Mouse (Mus musculus): ENCODE results near the gene Gsta3. TPM values are rescaled to one million over a fixed set of nuclear protein-coding genes. Genes with fewer than 3 reads are reported as not detected.

The Gsta3 gene
- total and polyA plus RNA-seq, 3 experiments: 0.27 to 1.2 TPM; not detected in 1

DNA sequence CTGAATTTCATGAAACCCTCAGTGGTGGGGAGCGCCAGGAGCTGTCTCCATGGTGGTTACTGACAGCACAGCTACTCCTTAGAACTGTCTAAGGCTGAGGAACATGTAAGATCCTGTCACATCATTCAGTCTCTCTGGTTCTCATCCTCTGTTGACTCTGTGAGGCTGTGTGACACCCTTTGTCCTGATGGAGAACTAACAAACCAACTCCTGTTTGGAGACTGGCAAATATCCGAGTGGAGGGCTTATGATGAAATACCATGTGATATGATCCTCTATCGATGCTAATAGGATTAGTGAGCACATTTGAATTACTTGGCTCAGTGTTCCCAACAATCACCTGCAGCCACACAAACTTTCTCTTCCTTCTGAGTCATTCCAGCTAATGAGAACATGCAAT is 5.7 kb downstream of the Gsta3 start:
- Histone ChIP-seq H3K27me3 (ENCODE audit: insufficient read depth, low read length) (peaks cover 3% of the 10 kb centered on the region; the same call in 1 of the 2 replicates), H3K36me3 (replicated peaks) (no peaks in the 10 kb centered on the region), H3K4me3 (ENCODE audit: low read depth, low read length) (no peak overlapping the region), H3K4me1 (ENCODE audit: insufficient read depth, low read depth, low read length) (peaks cover 2% of the 10 kb centered on the region; the same call in 1 of the 2 replicates), H3K9me3 (replicated peaks) (no peaks in the 10 kb centered on the region)
- DNase-seq (ENCODE audit: low spot score): no peak
- TF ChIP-seq TAL1 (conservative IDR thresholded peaks at IDR 0.05; ENCODE audit: low read depth, low read length): no peak
- ATAC-seq (ENCODE audit: extremely low read depth, insufficient number of reproducible peaks, low FRiP score, poor library complexity, severe bottlenecking): no peak

DNA sequence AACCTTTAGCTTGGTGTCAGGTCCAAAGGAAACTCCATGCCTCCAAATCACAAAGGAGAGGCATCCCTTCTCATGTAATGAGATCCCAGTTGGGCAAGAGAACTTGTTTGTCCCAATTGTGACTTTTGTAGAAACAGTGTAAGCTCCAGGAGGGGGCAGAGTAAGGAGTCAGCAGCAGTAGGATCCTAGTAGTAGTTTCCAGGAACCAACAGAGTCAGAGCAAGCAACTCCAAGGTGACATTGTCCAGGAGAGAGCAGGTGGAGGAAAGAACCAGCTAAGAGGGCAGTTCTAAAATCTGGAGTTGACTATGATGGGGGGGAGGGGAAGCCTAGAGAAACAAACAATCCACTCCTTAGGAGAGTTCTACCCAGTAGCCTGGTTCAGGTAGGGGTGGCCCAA is 7.5 kb downstream of the Gsta3 start:
- ATAC-seq (ENCODE audit: extremely low read depth, insufficient number of reproducible peaks, low FRiP score, poor library complexity, severe bottlenecking): no peak
- no peak for DNase-seq (ENCODE audit: low spot score)
- peaks cover 2% of the 10 kb centered on the region; the same call in 1 of the 2 replicates for H3K4me1 ChIP-seq (ENCODE audit: insufficient read depth, low read depth, low read length)
- H3K36me3 ChIP-seq (replicated peaks): no peaks in the 10 kb centered on the region
- peaks cover 3% of the 10 kb centered on the region; the same call in 1 of the 2 replicates for H3K27me3 ChIP-seq (ENCODE audit: insufficient read depth, low read length)
- TF ChIP-seq CTCF (IDR thresholded peaks at IDR 0.05; ENCODE audit: low read depth, low read length) (no peak), POLR2AphosphoS5 (IDR thresholded peaks at IDR 0.05; ENCODE audit: insufficient replicate concordance, low read depth, low read length) (no peak), GATA1 (IDR thresholded peaks at IDR 0.05; ENCODE audit: borderline replicate concordance, low read length) (no peak), GATA2 (IDR thresholded peaks at IDR 0.05; ENCODE audit: borderline replicate concordance, low read depth, low read length) (no peak), TAL1 (conservative IDR thresholded peaks at IDR 0.05; ENCODE audit: low read depth, low read length) (no peak)
- H3K4me3 ChIP-seq (ENCODE audit: low read depth, low read length): no peak overlapping the region
- H3K9me3 ChIP-seq (replicated peaks): no peaks in the 10 kb centered on the region

DNA sequence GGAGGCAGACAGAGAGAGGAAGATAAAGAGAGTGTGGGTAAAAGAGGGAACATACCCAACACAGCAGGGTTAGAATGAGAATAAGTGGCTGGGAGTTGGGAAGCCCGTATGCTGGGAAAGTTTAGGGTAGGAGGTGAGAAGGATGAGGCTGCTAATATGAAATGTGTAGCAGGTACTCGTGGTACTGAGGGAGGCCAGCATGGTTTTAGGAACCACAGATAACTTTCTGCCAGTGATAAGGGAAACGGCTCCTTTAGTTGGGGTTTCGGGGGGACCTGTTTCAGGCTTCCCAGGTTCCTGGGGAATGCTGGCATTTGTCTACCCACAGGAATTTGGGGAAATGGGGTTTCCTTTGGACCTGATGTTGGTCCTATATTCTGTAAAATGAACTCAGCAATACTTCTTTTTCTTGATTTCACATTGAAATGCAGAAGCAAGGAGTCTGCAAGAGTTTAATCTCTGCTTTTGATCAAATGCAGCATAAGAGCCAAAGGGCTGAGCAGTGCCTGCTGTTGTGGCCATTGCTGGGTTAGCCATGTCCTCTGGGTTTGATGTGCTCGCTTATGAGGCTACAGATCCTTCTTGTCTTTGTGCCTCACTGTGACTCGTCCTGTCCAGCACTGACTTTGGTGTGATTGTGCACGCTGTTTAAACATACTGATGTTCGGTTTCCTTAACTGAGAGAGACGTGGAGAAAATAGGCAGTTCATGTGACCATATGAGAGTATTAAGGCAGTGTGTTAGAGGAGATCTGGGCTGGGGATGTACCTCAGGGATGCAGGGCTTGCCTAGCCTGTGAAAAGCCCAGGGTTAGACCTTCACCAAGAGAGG is 8.4 kb downstream of the Gsta3 start:
- no peak for DNase-seq (ENCODE audit: low spot score)
- Histone ChIP-seq H3K4me1 (ENCODE audit: insufficient read depth, low read depth, low read length) (peaks cover 2% of the 10 kb centered on the region; the same call in 1 of the 2 replicates), H3K9me3 (replicated peaks) (no peaks in the 10 kb centered on the region), H3K27me3 (ENCODE audit: insufficient read depth, low read length) (peaks cover 3% of the 10 kb centered on the region; the same call in 1 of the 2 replicates), H3K4me3 (ENCODE audit: low read depth, low read length) (no peak overlapping the region), H3K36me3 (replicated peaks) (no peaks in the 10 kb centered on the region)
- ATAC-seq (ENCODE audit: extremely low read depth, insufficient number of reproducible peaks, low FRiP score, poor library complexity, severe bottlenecking): no peak
- no peak for TF ChIP-seq POLR2AphosphoS5 (IDR thresholded peaks at IDR 0.05; ENCODE audit: insufficient replicate concordance, low read depth, low read length)
- TF ChIP-seq GATA2 (IDR thresholded peaks at IDR 0.05; ENCODE audit: borderline replicate concordance, low read depth, low read length): no peak
- no peak for TF ChIP-seq CTCF (IDR thresholded peaks at IDR 0.05; ENCODE audit: low read depth, low read length)
- TF ChIP-seq GATA1 (IDR thresholded peaks at IDR 0.05; ENCODE audit: borderline replicate concordance, low read length): no peak

DNA sequence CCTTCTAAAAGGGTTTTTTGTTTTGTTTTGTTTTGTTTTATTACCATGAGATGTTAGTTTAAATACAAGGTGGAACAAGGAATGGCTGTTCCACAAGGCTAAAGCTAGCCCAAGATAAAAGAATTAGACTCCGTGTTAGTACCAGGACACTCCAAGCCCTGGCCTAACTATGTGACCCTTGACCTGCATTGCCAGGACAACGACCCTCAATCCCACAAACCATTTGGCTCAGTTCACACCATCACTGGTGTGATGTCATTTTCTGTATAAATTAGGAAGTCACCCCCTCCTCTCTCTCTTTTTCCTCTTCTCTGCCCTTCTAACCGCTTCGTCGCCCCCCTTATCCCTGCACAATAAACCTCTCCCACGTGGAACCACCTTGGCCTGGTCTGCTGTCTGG is 11.3 kb downstream of the Gsta3 start:
- peaks cover 8% of the 10 kb centered on the region for H3K27me3 ChIP-seq (ENCODE audit: insufficient read depth, low read length)
- H3K4me3 ChIP-seq (ENCODE audit: low read depth, low read length): no peak overlapping the region
- TF ChIP-seq GATA2 (IDR thresholded peaks at IDR 0.05; ENCODE audit: borderline replicate concordance, low read depth, low read length) (no peak), TAL1 (conservative IDR thresholded peaks at IDR 0.05; ENCODE audit: low read depth, low read length) (no peak), GATA1 (IDR thresholded peaks at IDR 0.05; ENCODE audit: borderline replicate concordance, low read length) (no peak)
- DNase-seq (ENCODE audit: low spot score) (no peak), ATAC-seq (ENCODE audit: extremely low read depth, insufficient number of reproducible peaks, low FRiP score, poor library complexity, severe bottlenecking) (no peak)
- H3K36me3 ChIP-seq (replicated peaks): no peaks in the 10 kb centered on the region
- H3K9me3 ChIP-seq (replicated peaks): no peaks in the 10 kb centered on the region
- H3K4me1 ChIP-seq (ENCODE audit: insufficient read depth, low read depth, low read length): no peaks in the 10 kb centered on the region; the same call in 1 of the 2 replicates

DNA sequence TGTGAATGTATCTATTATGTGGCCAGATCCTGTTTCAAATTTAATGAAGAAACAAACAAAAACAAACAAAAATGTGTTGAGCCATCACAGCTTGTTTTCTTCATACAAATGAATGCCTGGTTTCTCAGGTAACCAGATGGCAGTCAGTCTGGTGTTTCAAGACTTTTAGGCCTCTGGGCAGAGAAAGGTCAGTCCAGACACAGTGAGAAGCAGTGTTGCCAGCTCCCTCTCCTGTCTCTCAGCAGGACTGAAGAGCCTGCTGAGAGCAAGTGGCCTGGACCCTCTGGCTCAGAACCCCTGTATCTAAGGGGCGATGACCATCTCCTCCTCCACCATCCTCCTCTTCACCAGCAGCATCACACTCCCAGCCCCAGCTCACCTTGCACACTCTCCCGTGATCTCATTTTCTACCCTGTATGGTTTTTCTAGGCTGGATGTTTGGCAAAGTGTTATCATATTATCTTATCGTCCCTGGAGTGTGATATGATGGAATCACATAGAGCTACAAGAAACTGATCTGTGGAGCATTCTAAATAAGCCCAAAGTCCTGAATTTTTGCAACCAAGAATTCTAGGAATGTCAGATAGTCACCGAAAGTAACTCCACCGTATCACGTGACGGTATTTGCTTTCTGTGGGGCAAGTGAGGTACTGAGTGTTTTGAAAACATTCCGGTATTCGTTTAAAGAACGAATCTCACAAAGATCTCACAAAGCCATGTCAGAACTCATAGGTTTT is 12.3 kb downstream of the Gsta3 start:
- Histone ChIP-seq H3K27me3 (ENCODE audit: insufficient read depth, low read length) (peaks cover 14% of the 10 kb centered on the region), H3K4me1 (ENCODE audit: insufficient read depth, low read depth, low read length) (no peaks in the 10 kb centered on the region; the same call in 1 of the 2 replicates), H3K4me3 (ENCODE audit: low read depth, low read length) (no peak overlapping the region), H3K9me3 (replicated peaks) (no peaks in the 10 kb centered on the region), H3K36me3 (replicated peaks) (no peaks in the 10 kb centered on the region)
- ATAC-seq (ENCODE audit: extremely low read depth, insufficient number of reproducible peaks, low FRiP score, poor library complexity, severe bottlenecking) (no peak), DNase-seq (ENCODE audit: low spot score) (no peak)
- TF ChIP-seq POLR2AphosphoS5 (IDR thresholded peaks at IDR 0.05; ENCODE audit: insufficient replicate concordance, low read depth, low read length): no peak
- TF ChIP-seq GATA2 (IDR thresholded peaks at IDR 0.05; ENCODE audit: borderline replicate concordance, low read depth, low read length): no peak
- no peak for TF ChIP-seq CTCF (IDR thresholded peaks at IDR 0.05; ENCODE audit: low read depth, low read length)
- no peak for TF ChIP-seq GATA1 (IDR thresholded peaks at IDR 0.05; ENCODE audit: borderline replicate concordance, low read length)
- TF ChIP-seq TAL1 (conservative IDR thresholded peaks at IDR 0.05; ENCODE audit: low read depth, low read length): no peak

DNA sequence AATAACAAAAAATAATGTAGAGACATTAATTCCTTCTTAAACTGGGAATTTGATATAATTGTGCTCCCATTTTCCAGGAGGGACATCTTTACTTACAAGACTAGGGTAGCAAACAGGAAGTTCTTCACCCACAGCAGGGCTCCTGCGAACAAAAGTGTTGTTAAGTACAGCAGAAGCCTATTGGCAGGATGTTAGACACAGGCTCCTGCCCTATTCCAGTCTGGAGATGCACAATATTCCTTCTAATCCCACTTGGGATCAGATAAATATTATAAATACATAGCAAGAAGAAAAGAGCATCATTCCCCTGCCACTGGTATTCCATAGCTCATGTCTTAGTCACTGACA is 12.9 kb downstream of the Gsta3 start:
- H3K4me1 ChIP-seq (ENCODE audit: insufficient read depth, low read depth, low read length): no peaks in the 10 kb centered on the region; the same call in 1 of the 2 replicates
- H3K9me3 ChIP-seq (replicated peaks): no peaks in the 10 kb centered on the region
- H3K4me3 ChIP-seq (ENCODE audit: low read depth, low read length): no peak overlapping the region
- H3K36me3 ChIP-seq (replicated peaks): no peaks in the 10 kb centered on the region
- ATAC-seq (ENCODE audit: extremely low read depth, insufficient number of reproducible peaks, low FRiP score, poor library complexity, severe bottlenecking) (no peak), DNase-seq (ENCODE audit: low spot score) (no peak)
- peaks cover 15% of the 10 kb centered on the region for H3K27me3 ChIP-seq (ENCODE audit: insufficient read depth, low read length)
- TF ChIP-seq TAL1 (conservative IDR thresholded peaks at IDR 0.05; ENCODE audit: low read depth, low read length) (no peak), POLR2AphosphoS5 (IDR thresholded peaks at IDR 0.05; ENCODE audit: insufficient replicate concordance, low read depth, low read length) (no peak), CTCF (IDR thresholded peaks at IDR 0.05; ENCODE audit: low read depth, low read length) (no peak), GATA1 (IDR thresholded peaks at IDR 0.05; ENCODE audit: borderline replicate concordance, low read length) (no peak), GATA2 (IDR thresholded peaks at IDR 0.05; ENCODE audit: borderline replicate concordance, low read depth, low read length) (no peak)
